Mouse (Mus musculus) thymus, postnatal 25 days (tissue): ENCODE results near the gene Fam110a.
"Not testable (repeated sequence)": the region's sequence is repeated elsewhere in the genome, so short reads cannot be mapped to it uniquely, and the experiment has no call there.

Experiments
- DNase-seq: peaks from one replicate; pipeline ENCODE4 v3.0.0; 2022

Fam110a gene

GRCm38 (mm10) chr2:151979470-151980354 lies at the start of gene Fam110a:
TSS of gene Fam110a (minus strand) at chr2:151980219.
- DNase-seq: peak; percentile 84

DNA sequence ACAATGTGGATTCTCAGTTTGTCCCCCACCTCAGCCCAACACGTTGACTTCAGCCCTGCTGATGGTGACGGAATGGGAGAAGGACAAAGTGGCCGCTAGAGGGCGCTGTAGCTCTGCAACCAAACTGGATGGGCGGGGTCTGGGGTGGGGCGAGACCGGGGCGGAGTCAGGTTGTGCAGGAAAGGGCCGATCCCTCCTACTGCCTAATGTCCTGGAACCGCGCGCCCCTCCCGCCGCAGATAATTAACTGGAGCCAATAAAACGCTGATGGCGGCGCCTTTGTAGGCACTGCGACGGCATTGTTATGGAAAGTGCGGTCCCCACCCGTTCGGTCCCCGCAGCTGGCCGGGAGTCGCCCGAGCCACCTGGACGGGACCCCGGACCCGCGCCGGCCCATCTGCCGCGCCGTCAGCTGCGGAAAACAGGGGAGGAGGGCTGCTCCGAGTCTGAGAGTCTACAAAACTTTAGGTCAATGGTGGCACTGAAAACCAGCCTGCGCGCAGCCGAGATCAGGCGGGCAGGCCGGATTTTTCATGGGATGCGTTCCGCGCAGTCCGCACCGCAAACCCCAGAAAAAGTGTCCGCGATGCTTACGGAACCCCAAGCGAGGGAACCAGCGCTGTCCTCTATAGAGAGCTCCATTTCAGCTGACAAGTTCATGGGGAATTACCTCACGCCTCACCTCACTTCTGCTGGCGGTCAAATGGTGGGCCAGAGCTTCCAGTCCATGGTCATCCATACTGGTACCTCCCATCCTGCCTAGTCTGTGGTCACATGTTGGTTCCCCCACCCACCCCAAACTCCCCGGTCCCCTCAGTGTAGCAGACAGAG lies 49.4 kb upstream of the Fam110a start:
- DNase-seq: peak; percentile 82

DNA sequence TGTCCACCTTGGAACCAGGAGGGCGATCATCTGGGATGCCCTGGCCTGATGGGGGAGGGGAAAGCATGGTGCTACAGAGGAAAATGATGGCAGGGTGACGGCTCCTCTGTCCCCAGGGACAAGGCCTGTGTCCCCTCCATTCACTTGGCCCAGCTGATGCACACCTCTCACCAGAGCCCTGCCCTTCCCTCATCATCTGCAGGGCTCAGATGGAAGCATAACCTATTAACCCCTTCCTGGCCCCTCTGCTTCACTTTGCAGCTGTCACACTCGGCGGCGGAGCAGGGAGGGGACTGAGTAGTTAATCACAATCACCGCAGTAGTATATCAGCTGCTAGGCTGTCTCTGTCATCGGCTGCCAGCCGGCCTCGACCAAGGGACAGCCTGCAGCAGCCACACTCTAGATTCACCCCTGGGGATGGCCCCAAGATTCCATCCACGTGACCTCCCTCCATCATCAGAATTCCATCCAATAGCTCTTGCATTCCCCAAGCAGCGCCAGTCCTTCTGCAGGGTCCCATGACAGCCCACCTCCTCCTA lies 44.9 kb upstream of the Fam110a start:
- DNase-seq: no peak

DNA sequence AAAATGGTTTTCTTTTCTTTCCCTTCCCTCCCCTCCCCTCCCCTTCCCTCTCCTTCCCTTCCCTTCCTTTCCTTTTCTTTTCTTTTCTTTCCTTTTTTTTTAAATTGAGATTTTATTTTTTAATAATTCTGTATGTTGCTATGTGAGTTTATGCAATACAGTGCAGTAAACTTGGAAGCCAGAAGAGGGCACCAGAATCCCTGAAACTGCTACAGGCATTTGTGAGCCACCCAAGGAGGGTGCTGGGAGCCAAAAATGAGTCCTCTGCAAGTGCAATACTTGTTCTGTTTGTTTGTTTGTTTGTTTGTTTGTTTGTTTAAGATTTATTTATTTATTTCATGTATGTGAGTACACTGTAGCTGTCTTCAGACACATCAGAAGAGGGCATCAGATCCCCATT lies 42.0 kb upstream of the Fam110a start:
- no peak for DNase-seq

DNA sequence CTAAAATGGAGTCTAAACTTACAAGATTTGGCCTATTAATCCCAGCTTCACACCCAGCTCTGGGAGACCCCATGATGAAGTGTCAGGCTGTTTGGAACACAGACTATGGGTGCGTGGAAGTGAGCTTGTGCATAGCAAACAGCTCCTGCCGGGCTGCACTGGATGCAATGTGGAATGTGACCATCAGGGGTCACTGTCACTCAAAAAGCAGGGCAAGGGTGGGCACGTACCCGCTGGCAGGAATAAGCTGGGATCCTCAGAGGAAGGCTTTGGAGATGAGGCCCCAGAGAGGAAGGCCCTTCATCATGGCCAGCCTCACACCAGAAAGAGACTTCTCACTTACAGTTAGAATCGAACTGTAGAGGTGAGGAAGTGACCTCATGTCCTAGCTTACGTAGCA lies 40.2 kb upstream of the Fam110a start:
- peak; percentile 57 for DNase-seq

- no peak for DNase-seq
These were observed 36.6 kb upstream of the Fam110a start for GRCm38 (mm10) chr2:152016666-152017065.

DNA sequence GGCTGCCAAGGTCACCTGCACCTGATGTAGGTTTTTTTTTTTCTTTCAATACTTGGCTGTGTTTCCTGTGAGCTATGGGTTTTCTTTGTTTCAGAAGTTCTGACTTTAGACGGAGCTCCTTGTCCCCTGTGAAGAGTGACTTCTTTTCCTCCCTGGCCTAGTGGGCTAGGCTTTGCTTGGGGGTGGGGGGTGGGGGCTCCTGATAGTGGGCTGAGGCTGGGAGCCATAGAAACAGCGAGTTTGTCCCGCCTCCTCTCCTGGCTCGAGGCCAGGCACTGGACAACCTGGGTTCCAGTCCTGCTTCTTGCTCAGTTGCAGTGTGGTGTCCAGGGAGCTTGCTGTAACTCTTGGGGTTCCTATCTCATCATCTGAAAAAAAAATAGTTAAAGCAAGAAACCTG lies 36.0 kb upstream of the Fam110a start:
- DNase-seq: no peak

- DNase-seq: no peak
These were observed 32.7 kb upstream of the Fam110a start for GRCm38 (mm10) chr2:152012701-152013100.

DNA sequence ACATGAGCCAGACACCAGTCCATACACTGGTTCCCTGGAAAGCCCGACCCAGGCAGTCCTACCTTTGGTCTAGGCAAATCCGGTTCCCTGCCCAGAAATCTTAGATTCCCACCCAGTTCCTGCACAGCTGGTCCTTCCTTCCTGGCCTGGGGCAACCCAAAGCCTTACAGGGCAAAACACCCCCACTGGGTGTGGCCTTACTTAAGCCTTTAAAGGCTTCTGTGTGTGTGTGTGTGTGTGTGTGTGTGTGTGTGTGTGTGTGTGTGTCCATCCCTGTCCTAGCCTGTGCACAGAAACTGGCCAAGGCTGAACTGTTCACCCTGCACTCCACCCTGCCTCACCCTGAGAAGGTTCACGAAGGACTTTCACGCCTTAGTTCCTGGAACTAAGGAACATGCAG lies 32.2 kb upstream of the Fam110a start:
- no peak for DNase-seq

GRCm38 (mm10) chr2:152011724-152012123 lies 31.7 kb upstream of the Fam110a start:
- no peak for DNase-seq

- no peak for DNase-seq
These were observed 30.6 kb upstream of the Fam110a start for GRCm38 (mm10) chr2:152010661-152011060.

DNA sequence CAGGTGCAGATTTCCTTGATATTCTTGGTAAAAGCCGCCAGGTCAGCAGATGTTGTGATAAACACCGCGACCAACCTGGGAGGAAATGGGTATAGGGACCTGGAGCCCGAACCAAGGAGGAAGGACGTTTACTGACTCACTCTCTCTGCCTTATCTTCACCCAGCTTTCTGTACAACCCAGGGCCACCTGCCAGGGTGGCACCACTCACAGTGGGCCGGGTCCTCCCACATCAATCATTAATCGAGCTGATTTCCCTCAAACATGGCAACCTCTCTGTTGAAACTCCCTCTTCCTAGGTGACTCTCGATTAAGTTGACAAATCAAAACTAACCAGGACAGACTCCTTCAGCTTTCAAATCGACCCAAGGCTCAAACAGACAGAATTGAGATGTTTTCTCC lies 30.2 kb upstream of the Fam110a start:
- no peak for DNase-seq

GRCm38 (mm10) chr2:152009061-152009779 lies 29.2 kb upstream of the Fam110a start:
- DNase-seq: no peak

GRCm38 (mm10) chr2:152007783-152008182 lies 27.8 kb upstream of the Fam110a start:
- peak; percentile 36 for DNase-seq

DNA sequence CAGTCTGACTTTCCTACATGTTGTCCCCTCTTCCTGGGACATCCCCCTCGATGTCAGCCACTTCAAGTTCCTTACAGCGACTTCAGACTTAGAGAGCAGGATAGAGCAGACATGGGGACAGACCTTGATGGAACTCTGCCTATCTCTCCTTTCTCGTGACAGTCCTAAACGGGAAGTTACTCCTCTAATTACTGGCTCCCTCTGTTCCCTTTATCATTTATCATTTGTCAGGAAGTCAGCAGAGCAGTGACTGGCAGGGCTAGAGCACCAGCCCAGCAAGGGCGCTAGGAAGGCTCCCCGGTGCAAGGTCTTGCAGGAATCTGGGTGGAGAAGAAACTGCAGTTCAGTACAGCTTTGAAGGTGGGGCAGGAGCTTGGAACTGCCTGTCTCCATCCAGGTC lies 22.5 kb upstream of the Fam110a start:
- no peak for DNase-seq

GRCm38 (mm10) chr2:152000735-152001134 lies 20.7 kb upstream of the Fam110a start:
- DNase-seq: no peak

- no peak for DNase-seq
These were observed 20.3 kb upstream of the Fam110a start for GRCm38 (mm10) chr2:152000291-152000679.

DNA sequence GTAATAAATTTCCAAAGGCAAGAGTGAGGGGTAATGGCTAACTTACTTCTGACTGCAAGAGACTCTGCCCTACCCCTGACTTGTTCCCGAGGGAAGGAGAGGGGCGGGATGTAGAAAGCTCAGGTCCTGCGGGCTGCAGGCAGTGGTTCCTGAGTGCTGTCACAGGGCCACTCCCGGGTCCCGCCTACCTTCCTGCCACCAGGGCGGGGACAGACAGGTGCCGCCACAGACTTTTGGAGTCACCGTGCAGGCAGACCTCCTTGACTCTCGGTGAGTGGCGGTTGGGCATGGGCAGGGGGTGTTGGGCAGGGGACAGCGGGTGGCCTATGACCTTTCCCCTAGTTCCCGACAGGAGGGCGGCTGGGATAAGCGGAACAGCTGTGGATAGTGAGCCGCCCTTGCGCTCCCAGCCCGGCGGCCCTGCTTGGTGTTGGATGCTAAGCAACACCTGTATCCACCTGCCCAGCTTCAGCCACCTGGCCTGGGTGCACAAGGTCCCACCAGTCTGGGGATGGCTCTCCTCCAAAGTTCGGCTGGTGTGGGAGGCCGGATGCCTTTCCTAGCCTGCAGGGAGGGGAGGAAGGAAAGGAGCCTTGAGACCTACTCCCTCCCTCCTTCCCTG lies 19.8 kb upstream of the Fam110a start:
- no peak for DNase-seq

GRCm38 (mm10) chr2:151998932-151999331 lies 18.9 kb upstream of the Fam110a start:
- no peak for DNase-seq

- no peak for DNase-seq
These were observed 18.5 kb upstream of the Fam110a start for GRCm38 (mm10) chr2:151998505-151998899.

- DNase-seq: no peak
These were observed 17.9 kb upstream of the Fam110a start for GRCm38 (mm10) chr2:151997776-151998504.

DNA sequence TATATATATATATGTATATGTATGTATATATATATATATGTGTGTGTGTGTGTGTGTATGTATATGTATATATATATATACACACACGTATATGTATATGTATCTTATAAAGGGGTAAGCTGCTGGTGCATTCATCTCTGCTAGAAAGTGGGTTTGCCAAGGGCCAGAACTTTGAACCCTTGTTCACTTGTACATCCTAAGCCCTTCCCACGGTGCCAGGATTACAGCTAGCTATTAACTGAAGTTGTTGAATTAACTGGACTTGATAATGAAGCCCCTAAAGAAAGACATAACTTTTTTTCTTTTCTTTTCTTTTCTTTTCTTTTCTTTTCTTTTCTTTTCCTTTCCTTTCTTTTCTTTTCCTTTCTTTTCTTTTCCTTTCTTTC lies 17.2 kb upstream of the Fam110a start:
- DNase-seq: not testable (repeated sequence)
